18 mouse cellular contexts compared by ENCODE assay signal in genomic region chr9:112176317-112176716, GRCm38 (mm10). TPM values are rescaled to one million over a fixed set of nuclear protein-coding genes. Genes with fewer than 3 reads are reported as not detected.
DNase-seq lines count a peak whose midpoint lies in the region; ATAC-seq lines count a peak whose summit lies in the region.
"Had no signal": no experiment of that assay in that cellular context is flagged by ENCODE, and none has a peak within 500 bp of the region (broad histone marks: within the 10 kb centered on the region; RNA-seq: fewer than 3 reads in every experiment).

No protein-coding gene starts in this region.

- DNase-seq in heart, adult 11 months, result peak; percentile 41
- no peak for DNase-seq in heart, postnatal 36 days
- DNase-seq in midbrain, embryonic 11.5 days (ENCODE audit: low spot score, missing footprints), result no peak
- DNase-seq in midbrain, embryonic 10.5 days (ENCODE audit: low spot score), result no peak
- no peak for DNase-seq in liver, embryonic 11.5 days (ENCODE audit: low spot score)
- DNase-seq: cerebellum, adult 11 months; cerebellum, postnatal 25 days; lung, postnatal 10 days; thymus, postnatal 4 days had no signal

- 81% methylated on average over 6 of the region's 6 CpGs for WGBS in midbrain, embryonic 11.5 days
- 88% methylated on average over 6 of the region's 6 CpGs for WGBS in midbrain, embryonic 10.5 days
- WGBS in liver, embryonic 11.5 days, result 33% methylated on average over 6 of the region's 6 CpGs
- 67% methylated on average over 6 of the region's 6 CpGs for WGBS in intestine, embryonic 16.5 days

- intact Hi-C loops in heart, postnatal 36 days (cut with DNase I), result no loop called here

- no peak overlapping the region for H3K4me2 ChIP-seq in midbrain, embryonic 11.5 days
- peak overlapping the region; percentile 36 for H3K4me2 ChIP-seq in liver, embryonic 11.5 days
- no peak overlapping the region for H3K4me2 ChIP-seq in intestine, embryonic 16.5 days (ENCODE audit: low read depth, low read length)
- H3K4me2 ChIP-seq: forebrain, embryonic 12.5 days; intestine, embryonic 15.5 days; neural tube, embryonic 13.5 days had no signal

- 0 out of 2 replicates have a peak, but pooled peaks have one; percentile 25 for ATAC-seq in midbrain, embryonic 11.5 days (ENCODE audit: low FRiP score)
- ATAC-seq in liver, embryonic 11.5 days (replicated peaks; ENCODE audit: low FRiP score), result peak; percentile 78
- peak; percentile 55 for ATAC-seq in megakaryocyte-erythroid progenitor cell, adult 5-6 weeks (replicated peaks; ENCODE audit: low FRiP score, low TSS enrichment, poor library complexity, severe bottlenecking)
- no peak for ATAC-seq in inflammation-experienced regulatory T-cells, adult 6 months
- ATAC-seq in intestine, embryonic 16.5 days, result no peak
- ATAC-seq: activated CD4-positive, CD25-positive, alpha-beta regulatory T cell, adult 4 months; intestine, embryonic 15.5 days; Patski had no signal

- no peak overlapping the region for H3K27ac ChIP-seq in midbrain, embryonic 11.5 days (ENCODE audit: low read depth, low read length)
- no peak overlapping the region for H3K27ac ChIP-seq in midbrain, embryonic 10.5 days (replicated peaks)
- H3K27ac ChIP-seq in liver, embryonic 11.5 days (ENCODE audit: low read depth, low read length), result no peak overlapping the region
- H3K27ac ChIP-seq in intestine, embryonic 16.5 days (ENCODE audit: low read length), result no peak overlapping the region
- H3K27ac ChIP-seq: forebrain, embryonic 12.5 days; intestine, embryonic 15.5 days; neural tube, embryonic 13.5 days had no signal

- H3K36me3 ChIP-seq in midbrain, embryonic 11.5 days (ENCODE audit: control insufficient read depth, insufficient read depth, low read length), result no peaks in the 10 kb centered on the region
- no peaks in the 10 kb centered on the region for H3K36me3 ChIP-seq in midbrain, embryonic 10.5 days
- no peaks in the 10 kb centered on the region for H3K36me3 ChIP-seq in liver, embryonic 11.5 days (ENCODE audit: control insufficient read depth, insufficient read depth, low read length)
- H3K36me3 ChIP-seq in intestine, embryonic 16.5 days (ENCODE audit: control insufficient read depth, insufficient read depth, low read length), result no peaks in the 10 kb centered on the region
- H3K36me3 ChIP-seq: forebrain, embryonic 12.5 days; intestine, embryonic 15.5 days had no signal

- no peak overlapping the region for H3K4me3 ChIP-seq in midbrain, embryonic 11.5 days (ENCODE audit: low read depth, low read length)
- H3K4me3 ChIP-seq in midbrain, embryonic 10.5 days, result no peak overlapping the region
- H3K4me3 ChIP-seq in liver, embryonic 11.5 days (ENCODE audit: low read depth, low read length), result no peak overlapping the region
- H3K4me3 ChIP-seq in intestine, embryonic 16.5 days (ENCODE audit: low read length), result no peak overlapping the region
- H3K4me3 ChIP-seq: forebrain, embryonic 12.5 days; intestine, embryonic 15.5 days; megakaryocyte, embryonic 14.5 days; neural tube, embryonic 13.5 days had no signal

- no peaks in the 10 kb centered on the region for H3K27me3 ChIP-seq in midbrain, embryonic 11.5 days (ENCODE audit: control insufficient read depth, insufficient read depth, low read length)
- no peaks in the 10 kb centered on the region for H3K27me3 ChIP-seq in midbrain, embryonic 10.5 days (ENCODE audit: low read depth, poor library complexity, severe bottlenecking)
- no peaks in the 10 kb centered on the region for H3K27me3 ChIP-seq in liver, embryonic 11.5 days (replicated peaks; ENCODE audit: control insufficient read depth, insufficient read depth, low read length)
- H3K27me3 ChIP-seq in intestine, embryonic 16.5 days (replicated peaks; ENCODE audit: control insufficient read depth, insufficient read depth, low read length), result no peaks in the 10 kb centered on the region
- H3K27me3 ChIP-seq: intestine, embryonic 15.5 days; megakaryocyte, embryonic 14.5 days; neural tube, embryonic 13.5 days had no signal

- peaks cover 8% of the 10 kb centered on the region for H3K4me1 ChIP-seq in midbrain, embryonic 11.5 days (ENCODE audit: control insufficient read depth, insufficient read depth, low read length)
- peaks cover 21% of the 10 kb centered on the region for H3K4me1 ChIP-seq in midbrain, embryonic 10.5 days
- peaks cover 39% of the 10 kb centered on the region for H3K4me1 ChIP-seq in liver, embryonic 11.5 days (replicated peaks; ENCODE audit: control insufficient read depth, insufficient read depth, low read length)
- H3K4me1 ChIP-seq in intestine, embryonic 16.5 days (ENCODE audit: control insufficient read depth, insufficient read depth, low read length), result peaks cover 6% of the 10 kb centered on the region; the same call in 1 of the 2 replicates
- H3K4me1 ChIP-seq: intestine, embryonic 15.5 days had no signal

- no peak overlapping the region for H3K9ac ChIP-seq in midbrain, embryonic 11.5 days (ENCODE audit: low read length)
- no peak overlapping the region for H3K9ac ChIP-seq in liver, embryonic 11.5 days (ENCODE audit: low read depth, low read length)
- H3K9ac ChIP-seq in intestine, embryonic 16.5 days (ENCODE audit: low read depth, low read length), result no peak overlapping the region
- H3K9ac ChIP-seq: forebrain, embryonic 12.5 days; intestine, embryonic 15.5 days; neural tube, embryonic 13.5 days had no signal

- H3K9me3 ChIP-seq in midbrain, embryonic 11.5 days (ENCODE audit: control insufficient read depth, low read length), result no peaks in the 10 kb centered on the region
- no peaks in the 10 kb centered on the region for H3K9me3 ChIP-seq in midbrain, embryonic 10.5 days (replicated peaks)
- no peaks in the 10 kb centered on the region for H3K9me3 ChIP-seq in liver, embryonic 11.5 days (ENCODE audit: control insufficient read depth, low read length)
- no peaks in the 10 kb centered on the region for H3K9me3 ChIP-seq in intestine, embryonic 16.5 days (ENCODE audit: control insufficient read depth, low read length)
- H3K9me3 ChIP-seq: forebrain, embryonic 12.5 days; intestine, embryonic 15.5 days; megakaryocyte, embryonic 14.5 days; neural tube, embryonic 13.5 days had no signal

RNA-seq across cellular contexts. Expression of gene Arpp21, which starts 59.4 kb away (rescaled TPM):
- 1 to 10 TPM in 1 of 2 experiments, under 1 TPM in 1; 0.78 to 1.9 TPM for total RNA-seq in heart, postnatal 36 days (2021)
- 2.4 and 2.8 TPM in 2 replicates for polyA plus RNA-seq in midbrain, embryonic 11.5 days (2014; fragmentation: Nextera tagmentation; extraction: Ambion mirVana)
- polyA plus RNA-seq in midbrain, embryonic 10.5 days (2016; fragmentation: Nextera tagmentation; extraction: Ambion mirVana), result 1.1 and 1.3 TPM in 2 replicates
- polyA plus RNA-seq in liver, embryonic 11.5 days (2014; fragmentation: Nextera tagmentation; extraction: Ambion mirVana), result 0.93 and 1.3 TPM in 2 replicates
- 1.9 and 6.6 TPM in 2 replicates for total RNA-seq in megakaryocyte-erythroid progenitor cell, adult 5-6 weeks (2014; fragmentation: Nextera tagmentation)
- total RNA-seq in megakaryocyte-erythroid progenitor cell, adult 5-6 weeks (2017), result 0.46 and 0.56 TPM in 2 replicates
- polyA plus RNA-seq in inflammation-experienced regulatory T-cells, adult 6 months (2017; shearing (Covaris generic)), result under 1 TPM in 2 of 3 experiments, not detected in 1; 0.36 to 0.66 TPM
- polyA plus RNA-seq in intestine, embryonic 16.5 days (2015; fragmentation: Nextera tagmentation; extraction: Ambion mirVana), result 0.73 and 0.98 TPM in 2 replicates
- polyA plus RNA-seq: Patski had no signal

Comparison
In these comparisons a context has a peak if more than half of its experiments do, and no peak if none do; other contexts are left out.
1. ATAC-seq: peak in midbrain, embryonic 11.5 days (single experiment), liver, embryonic 11.5 days (single experiment) and megakaryocyte-erythroid progenitor cell, adult 5-6 weeks (single experiment); none in inflammation-experienced regulatory T-cells, adult 6 months (single experiment) and intestine, embryonic 16.5 days (single experiment).